Mouse (Mus musculus) myocyte (in vitro differentiated cells): ENCODE data around the gene Gm13889.

Source experiments
- CEBPB ChIP-seq: IDR thresholded peaks from 2 replicates; pipeline ENCODE4 v1.6.1; 2011; ENCODE audit warnings: mild to moderate bottlenecking, moderate library complexity; ENCODE audit not compliant: poor library complexity, insufficient read depth, severe bottlenecking
- E2F4 ChIP-seq: IDR thresholded peaks from one replicate; pipeline ENCODE4 v1.6.1; 2011; ENCODE audit warnings: mild to moderate bottlenecking, control low read depth, moderate library complexity; ENCODE audit not compliant: insufficient read depth
- MAX ChIP-seq: IDR thresholded peaks from one replicate; pipeline ENCODE4 v1.6.1; 2011; ENCODE audit warnings: low read depth, mild to moderate bottlenecking, control low read depth
- MYOD1 ChIP-seq, 3 experiments: IDR thresholded peaks; one replicate each; pipeline ENCODE4 v1.6.1; 2011; ENCODE audit warnings: control low read depth in 2 of 3, low read depth in 2 of 3, mild to moderate bottlenecking in 2 of 3, moderate library complexity in 1 of 3; ENCODE audit not compliant: insufficient read length in 2 of 3, control insufficient read depth in 1 of 3
- MYOG ChIP-seq, 3 experiments: IDR thresholded peaks; one replicate each; pipeline ENCODE4 v1.6.1; 2011; ENCODE audit warnings: control low read depth in 2 of 3, low read depth in 2 of 3, mild to moderate bottlenecking in 2 of 3; ENCODE audit not compliant: insufficient read length in 2 of 3, control insufficient read depth in 1 of 3, insufficient read depth in 1 of 3
- POLR2A ChIP-seq: IDR thresholded peaks from one replicate; pipeline ENCODE4 v1.6.1; 2011; ENCODE audit warnings: low read depth, mild to moderate bottlenecking, control low read depth, moderate library complexity; ENCODE audit not compliant: insufficient read length
- POLR2AphosphoS2 ChIP-seq: IDR thresholded peaks from one replicate; pipeline ENCODE4 v1.6.1; 2011; ENCODE audit warnings: low read depth, control low read depth; ENCODE audit not compliant: insufficient read length
- REST ChIP-seq: IDR thresholded peaks from one replicate; pipeline ENCODE4 v1.6.1; 2011; ENCODE audit warnings: mild to moderate bottlenecking, control low read depth, moderate library complexity; ENCODE audit not compliant: insufficient read depth, insufficient read length
- SRF ChIP-seq: IDR thresholded peaks from one replicate; pipeline ENCODE4 v1.6.1; 2011; ENCODE audit warnings: low read depth; ENCODE audit not compliant: control insufficient read depth, insufficient read length
- USF1 ChIP-seq: IDR thresholded peaks from one replicate; pipeline ENCODE4 v1.6.1; 2011; ENCODE audit warnings: low read depth, mild to moderate bottlenecking, control low read depth, moderate library complexity

- TF ChIP-seq POLR2A (no peak), USF1 (no peak), CEBPB (no peak), MYOD1 (IDR thresholded peaks at IDR 0.05; ENCODE audit: control insufficient read depth in 1 of 3, insufficient read length in 2 of 3, low read depth in 2 of 3) (no peak), POLR2AphosphoS2 (no peak), E2F4 (no peak), SRF (no peak), MAX (no peak), REST (no peak), MYOG (IDR thresholded peaks at IDR 0.05; ENCODE audit: control insufficient read depth in 1 of 3, insufficient read depth in 1 of 3, insufficient read length in 2 of 3, low read depth in 2 of 3) (no peak)
These were observed 18.0 kb upstream of the Gm13889 start for GRCm38 (mm10) chr2:93975041-93975440.
